ENCODE assay signal across 8 mouse cellular contexts in the genomic region with DNA sequence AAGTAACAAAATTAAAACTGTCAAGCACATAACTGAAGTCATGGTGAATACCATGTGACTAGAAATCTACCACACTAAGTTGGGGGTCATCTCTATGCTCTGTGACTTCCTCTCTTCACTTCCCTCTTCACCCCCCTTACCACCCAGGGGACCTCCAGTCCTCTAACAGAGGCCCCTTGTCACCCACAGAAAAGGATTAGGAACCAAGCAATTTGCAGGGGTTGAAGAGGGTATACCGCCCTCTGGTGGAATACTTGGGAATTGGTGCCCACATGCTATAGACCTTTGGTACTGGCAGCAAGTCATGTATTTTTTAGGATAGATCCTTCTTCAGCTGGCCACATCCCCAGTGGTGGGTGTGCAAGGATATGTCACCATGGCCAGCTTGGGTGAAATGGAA. TPM values are rescaled to one million over a fixed set of nuclear protein-coding genes. Genes with fewer than 3 reads are reported as not detected.
DNase-seq lines count a peak whose midpoint lies in the region; ATAC-seq and TF ChIP-seq lines count a peak whose summit lies in the region.

No protein-coding gene starts in this region.

- DNase-seq in hindbrain, embryonic 11.5 days (ENCODE audit: low spot score) = peak; percentile 78
- DNase-seq in forebrain, embryonic 11.5 days (ENCODE audit: low spot score) = peak; percentile 82
- peak; percentile 20 to 79 for DNase-seq in left cerebral cortex, adult 9 months (ENCODE audit: low spot score in 2 of 2)
- peak; percentile 55 to 78 for DNase-seq in spleen, adult 18-20 months

- H3K4me2 ChIP-seq in hindbrain, embryonic 11.5 days (replicated peaks; ENCODE audit: low read depth, low read length) = no peak overlapping the region
- no peak overlapping the region for H3K4me2 ChIP-seq in hindbrain, embryonic 12.5 days (replicated peaks)
- no peak overlapping the region for H3K4me2 ChIP-seq in forebrain, embryonic 11.5 days (ENCODE audit: low read depth, low read length, severe bottlenecking)
- H3K4me2 ChIP-seq in midbrain, embryonic 12.5 days (replicated peaks) = no peak overlapping the region

- peak; percentile 50 for ATAC-seq in hindbrain, embryonic 11.5 days (ENCODE audit: low FRiP score)
- ATAC-seq in hindbrain, embryonic 12.5 days (ENCODE audit: low FRiP score) = no peak
- no peak for ATAC-seq in forebrain, embryonic 11.5 days (replicated peaks; ENCODE audit: low FRiP score)
- ATAC-seq in hematopoietic stem cell, adult 5-6 weeks (replicated peaks in 1 of 2; ENCODE audit: insufficient read depth in 1 of 2, low FRiP score in 2 of 2, low TSS enrichment in 1 of 2, low read depth in 1 of 2, poor library complexity in 2 of 2, severe bottlenecking in 2 of 2) = peak; percentile 89 to 91
- peak; percentile 35; the same call in 1 of the 2 replicates for ATAC-seq in midbrain, embryonic 12.5 days (ENCODE audit: low FRiP score, low read depth)

- no peaks in the 10 kb centered on the region for H3K27me3 ChIP-seq in hindbrain, embryonic 11.5 days (ENCODE audit: control insufficient read depth, insufficient read depth, low read length)
- H3K27me3 ChIP-seq in hindbrain, embryonic 12.5 days = no peaks in the 10 kb centered on the region
- H3K27me3 ChIP-seq in forebrain, embryonic 11.5 days (ENCODE audit: control insufficient read depth, insufficient read depth, low read length) = no peaks in the 10 kb centered on the region
- H3K27me3 ChIP-seq in midbrain, embryonic 12.5 days = no peaks in the 10 kb centered on the region; the same call in 1 of the 2 replicates

- 0% methylated on average over 1 of the region's 1 CpGs for WGBS in hindbrain, embryonic 11.5 days
- whole genome bisulfite sequencing in hindbrain, embryonic 12.5 days = 4% methylated on average over 1 of the region's 1 CpGs
- WGBS in forebrain, embryonic 11.5 days = 0% methylated on average over 1 of the region's 1 CpGs
- WGBS in midbrain, embryonic 12.5 days = 6% methylated on average over 1 of the region's 1 CpGs

- no peaks in the 10 kb centered on the region for H3K4me1 ChIP-seq in hindbrain, embryonic 11.5 days (replicated peaks; ENCODE audit: control insufficient read depth, insufficient read depth, low read length)
- H3K4me1 ChIP-seq in hindbrain, embryonic 12.5 days = 0 out of 2 replicates have a peak, but pooled peaks cover 3% of the 10 kb centered on the region
- H3K4me1 ChIP-seq in bone marrow macrophage, adult 2 months (ENCODE audit: control insufficient read depth, insufficient read depth, low read length) = peaks cover 20% of the 10 kb centered on the region
- H3K4me1 ChIP-seq in forebrain, embryonic 11.5 days (replicated peaks; ENCODE audit: control insufficient read depth, insufficient read depth, low read length) = no peaks in the 10 kb centered on the region
- H3K4me1 ChIP-seq in midbrain, embryonic 12.5 days = no peaks in the 10 kb centered on the region

- no peak for TF ChIP-seq POLR2A in bone marrow macrophage, adult 2 months (IDR thresholded peaks at IDR 0.05; ENCODE audit: borderline replicate concordance, low read depth, low read length)

- no peak overlapping the region for H3K4me3 ChIP-seq in hindbrain, embryonic 11.5 days (ENCODE audit: low read depth, low read length)
- H3K4me3 ChIP-seq in hindbrain, embryonic 12.5 days = no peak overlapping the region
- H3K4me3 ChIP-seq in bone marrow macrophage, adult 2 months (ENCODE audit: insufficient read depth, low read length) = no peak overlapping the region
- no peak overlapping the region for H3K4me3 ChIP-seq in forebrain, embryonic 11.5 days (ENCODE audit: low read depth, low read length)
- H3K4me3 ChIP-seq in midbrain, embryonic 12.5 days = no peak overlapping the region

- H3K9me3 ChIP-seq in hindbrain, embryonic 11.5 days (ENCODE audit: control insufficient read depth, low read length) = no peaks in the 10 kb centered on the region
- no peaks in the 10 kb centered on the region for H3K9me3 ChIP-seq in hindbrain, embryonic 12.5 days (replicated peaks)
- no peaks in the 10 kb centered on the region for H3K9me3 ChIP-seq in forebrain, embryonic 11.5 days (ENCODE audit: control insufficient read depth, low read length)
- no peaks in the 10 kb centered on the region for H3K9me3 ChIP-seq in midbrain, embryonic 12.5 days

- no peaks in the 10 kb centered on the region for H3K36me3 ChIP-seq in hindbrain, embryonic 11.5 days (ENCODE audit: control insufficient read depth, insufficient read depth, low read length)
- no peaks in the 10 kb centered on the region for H3K36me3 ChIP-seq in hindbrain, embryonic 12.5 days
- H3K36me3 ChIP-seq in forebrain, embryonic 11.5 days (ENCODE audit: control insufficient read depth, insufficient read depth, low read length) = no peaks in the 10 kb centered on the region
- no peaks in the 10 kb centered on the region for H3K36me3 ChIP-seq in midbrain, embryonic 12.5 days

- no peak overlapping the region for H3K9ac ChIP-seq in hindbrain, embryonic 11.5 days (ENCODE audit: low read depth, low read length)
- H3K9ac ChIP-seq in hindbrain, embryonic 12.5 days = no peak overlapping the region
- H3K9ac ChIP-seq in forebrain, embryonic 11.5 days (ENCODE audit: low read length) = no peak overlapping the region
- H3K9ac ChIP-seq in midbrain, embryonic 12.5 days (replicated peaks) = no peak overlapping the region

- TF ChIP-seq CTCF in bone marrow macrophage, adult 2 months (IDR thresholded peaks at IDR 0.05; ENCODE audit: low read depth, low read length) = peak; percentile 82

- no peak overlapping the region for H3K27ac ChIP-seq in hindbrain, embryonic 11.5 days (ENCODE audit: low read depth, low read length)
- no peak overlapping the region for H3K27ac ChIP-seq in hindbrain, embryonic 12.5 days
- H3K27ac ChIP-seq in bone marrow macrophage, adult 2 months (ENCODE audit: insufficient read depth, low read depth, low read length) = no peak overlapping the region
- H3K27ac ChIP-seq in forebrain, embryonic 11.5 days (ENCODE audit: low read depth, low read length) = no peak overlapping the region
- no peak overlapping the region for H3K27ac ChIP-seq in midbrain, embryonic 12.5 days (replicated peaks)

RNA-seq across cellular contexts. Expression of gene Pttg1, which starts 14.6 kb away (rescaled TPM):
- 92.8 and 99.4 TPM in 2 replicates for polyA plus RNA-seq in hindbrain, embryonic 11.5 days (2014; fragmentation: Nextera tagmentation; extraction: Ambion mirVana)
- 69.8 and 85.6 TPM in 2 replicates for polyA plus RNA-seq in hindbrain, embryonic 12.5 days (2016; fragmentation: Nextera tagmentation; extraction: Ambion mirVana)
- 60.1 and 81.7 TPM in 2 replicates for polyA plus RNA-seq in bone marrow macrophage, adult 2 months (2012; ENCODE audit: insufficient read depth, insufficient read length, missing spikeins)
- 59.8 and 68.2 TPM in 2 replicates for polyA plus RNA-seq in forebrain, embryonic 11.5 days (2014; fragmentation: Nextera tagmentation; extraction: Ambion mirVana)
- 53.9 and 68.8 TPM in 2 replicates for total RNA-seq in hematopoietic stem cell, adult 5-6 weeks (2017)
- polyA plus RNA-seq in midbrain, embryonic 12.5 days (2016; fragmentation: Nextera tagmentation; extraction: Ambion mirVana) = 73.3 and 76.1 TPM in 2 replicates

RNA-seq across cellular contexts. Expression of gene Slu7, which starts 22.1 kb away (rescaled TPM):
- polyA plus RNA-seq in hindbrain, embryonic 11.5 days (2014; fragmentation: Nextera tagmentation; extraction: Ambion mirVana) = 69.7 and 73.6 TPM in 2 replicates
- 74.0 and 75.0 TPM in 2 replicates for polyA plus RNA-seq in hindbrain, embryonic 12.5 days (2016; fragmentation: Nextera tagmentation; extraction: Ambion mirVana)
- polyA plus RNA-seq in bone marrow macrophage, adult 2 months (2012; ENCODE audit: insufficient read depth, insufficient read length, missing spikeins) = 65.4 and 68.9 TPM in 2 replicates
- polyA plus RNA-seq in forebrain, embryonic 11.5 days (2014; fragmentation: Nextera tagmentation; extraction: Ambion mirVana) = 50.1 and 60.8 TPM in 2 replicates
- 93.5 and 112 TPM in 2 replicates for total RNA-seq in hematopoietic stem cell, adult 5-6 weeks (2017)
- 66.7 and 73.5 TPM in 2 replicates for polyA plus RNA-seq in midbrain, embryonic 12.5 days (2016; fragmentation: Nextera tagmentation; extraction: Ambion mirVana)

Comparison
In these comparisons a context has a peak if more than half of its experiments do, and no peak if none do; other contexts are left out.
1. ATAC-seq: peak in hindbrain, embryonic 11.5 days (single experiment), hematopoietic stem cell, adult 5-6 weeks (2 of 2) and midbrain, embryonic 12.5 days (single experiment); none in hindbrain, embryonic 12.5 days (single experiment) and forebrain, embryonic 11.5 days (single experiment).
2. Peak in every context shown above with its lines, with median percentiles within 50 percentile points of each other: DNase-seq.